Mouse (Mus musculus): Measurements from ENCODE around the gene Arl5c.
A peak's percentile ranks its signal among the peaks of the same experiment; 100 is the strongest.

Arl5c gene

DNA sequence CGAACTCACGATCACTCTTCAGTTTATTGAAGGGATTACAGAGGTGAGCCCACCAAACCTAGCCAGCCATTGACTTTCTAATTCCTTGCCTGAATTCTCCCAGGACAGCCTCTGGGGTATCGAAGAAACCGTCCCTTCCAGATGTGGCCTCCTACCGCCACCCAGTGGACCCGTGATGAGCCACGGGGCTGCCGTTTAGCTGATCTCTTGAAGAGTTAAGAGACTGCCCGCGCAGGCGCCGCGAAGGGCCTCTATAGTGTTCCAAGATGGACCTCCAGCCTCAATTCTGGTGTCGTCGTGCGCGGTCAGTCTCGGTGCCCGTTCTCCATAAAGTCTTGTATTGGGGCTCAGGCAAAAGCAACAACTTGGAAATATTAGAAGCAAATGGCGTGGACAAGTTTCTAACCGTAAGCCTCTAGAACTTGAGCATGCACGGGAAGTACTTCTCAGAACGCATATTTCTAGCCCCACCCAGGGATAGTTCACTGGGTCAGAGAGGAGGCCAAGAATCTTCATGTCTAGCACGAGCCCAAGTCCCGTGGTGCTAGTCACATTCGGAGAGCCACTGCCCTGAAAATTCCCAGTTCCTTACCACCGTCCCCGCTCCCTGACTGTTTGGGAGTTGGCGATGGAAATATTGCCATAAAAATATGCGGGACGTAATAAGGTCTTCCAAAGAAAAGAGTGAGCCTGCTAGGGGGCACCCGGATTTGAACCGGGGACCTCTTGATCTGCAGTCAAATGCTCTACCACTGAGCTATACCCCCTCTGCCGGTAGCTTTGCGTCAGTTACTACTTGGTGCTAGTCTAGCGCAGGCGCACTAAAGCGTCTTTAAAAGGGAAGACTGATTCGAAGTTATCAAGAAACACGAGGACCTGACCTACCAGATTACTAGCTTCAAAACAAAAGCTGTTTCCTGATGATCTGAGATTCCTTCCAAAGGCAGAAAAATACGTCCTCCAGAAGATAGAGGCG, 8.1 kb downstream of the Arl5c start:
- peak; percentile 93 to 98 for DNase-seq

DNA sequence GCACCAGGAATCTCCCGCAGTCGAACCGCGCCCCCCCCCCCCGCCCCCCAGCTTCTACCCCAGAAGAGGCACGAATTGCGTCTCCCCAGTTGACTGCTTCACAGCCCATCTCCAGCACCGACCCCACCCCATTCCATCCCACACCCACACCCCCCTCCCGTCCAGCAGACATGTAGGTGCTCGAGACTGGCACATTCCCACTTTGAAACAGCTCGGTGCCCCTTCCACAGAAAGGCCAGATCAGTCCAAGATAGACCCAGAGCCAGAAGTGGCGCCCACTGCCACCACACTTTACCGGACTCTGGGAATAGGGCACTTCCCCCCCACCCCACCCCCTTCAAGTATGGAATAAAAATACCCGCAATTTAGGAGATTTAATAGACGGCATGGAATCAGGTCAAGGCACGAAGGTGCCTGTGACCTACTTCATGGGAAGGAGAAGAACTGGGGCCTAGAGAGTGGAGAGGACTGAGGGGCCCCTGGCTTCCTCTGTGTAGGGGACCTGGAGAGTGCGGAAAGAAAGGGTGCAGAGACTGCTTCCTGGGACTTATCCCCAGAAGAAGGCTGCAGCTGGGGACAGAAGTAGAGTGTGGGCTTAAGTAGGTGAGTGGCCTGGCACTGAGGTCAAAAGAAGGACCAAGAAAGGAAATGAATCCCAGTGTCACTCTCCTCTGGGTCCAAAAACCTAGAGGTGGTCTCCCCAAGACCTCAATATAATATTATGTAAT, 9.1 kb downstream of the Arl5c start:
- no peak for DNase-seq

DNA sequence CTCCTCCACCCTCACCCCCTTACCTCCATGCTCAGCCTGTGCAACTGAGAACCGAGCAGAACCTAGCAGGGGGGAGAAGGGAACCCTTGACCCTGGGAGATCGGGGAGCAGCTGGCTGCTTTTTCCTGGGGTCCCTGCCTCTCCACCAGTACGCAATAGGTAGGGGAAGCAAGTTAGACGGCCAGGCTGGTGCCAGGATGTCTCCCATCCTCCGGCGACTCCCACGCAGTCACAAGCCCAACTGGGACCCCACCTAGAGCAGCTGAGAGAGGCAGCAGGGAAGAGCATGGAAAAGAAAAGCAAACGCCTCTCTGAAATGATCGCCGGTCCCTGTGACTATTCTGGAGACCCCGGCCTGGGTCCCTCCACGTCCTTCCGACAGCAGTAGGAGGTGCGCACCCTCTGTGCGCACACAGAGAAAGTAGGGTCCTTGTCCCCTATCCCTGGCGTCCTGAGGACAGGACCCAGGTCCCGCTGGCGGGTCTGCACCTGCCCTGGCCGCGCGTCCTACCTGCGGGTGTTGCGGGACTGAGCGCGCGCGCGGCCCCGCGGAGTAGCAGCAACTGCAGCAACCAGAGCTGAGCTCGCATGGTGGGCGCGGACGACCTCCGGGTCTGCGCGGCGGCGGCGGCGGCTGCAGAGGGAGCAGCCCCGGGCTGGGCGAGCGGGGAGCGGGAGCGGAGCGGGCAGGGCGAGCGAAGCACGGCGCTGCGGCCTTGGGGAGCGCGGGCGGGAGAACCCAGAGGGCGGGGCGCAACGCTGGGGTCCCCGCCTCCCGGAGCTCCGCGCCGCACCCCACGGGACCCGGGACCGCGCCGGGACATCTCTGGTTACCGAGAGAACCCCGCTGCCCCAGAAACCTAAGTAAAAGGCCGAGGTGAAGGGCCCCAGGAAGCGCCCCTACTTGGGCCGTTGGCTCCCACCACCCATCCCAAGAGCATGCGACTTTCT, 10.0 kb downstream of the Arl5c start, which contains the start of gene Plxdc1:
Plxdc1 (minus strand) TSS at position 718 of the 951 bp plus-strand sequence.
- no peak for DNase-seq

DNA sequence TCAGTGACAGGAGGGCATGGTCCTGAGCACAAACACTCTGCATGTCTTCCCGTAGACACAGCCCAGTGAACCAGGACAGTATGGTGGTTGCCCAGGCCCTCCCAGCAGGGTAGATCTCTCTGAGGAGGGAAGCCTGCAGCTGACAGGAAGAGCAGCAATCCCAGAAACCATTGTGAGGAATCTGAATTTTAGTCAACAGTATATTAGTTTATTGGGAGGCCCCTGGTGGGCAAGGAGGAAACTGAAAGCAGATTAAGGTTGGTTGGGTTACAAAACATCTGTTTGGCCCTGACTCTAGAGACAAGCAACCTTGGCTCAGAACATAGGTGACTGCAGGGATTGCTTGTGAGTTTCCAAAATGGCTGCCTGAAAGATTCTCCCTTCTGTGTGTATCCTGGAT, 12.0 kb downstream of the Arl5c start:
- no peak for DNase-seq

DNA sequence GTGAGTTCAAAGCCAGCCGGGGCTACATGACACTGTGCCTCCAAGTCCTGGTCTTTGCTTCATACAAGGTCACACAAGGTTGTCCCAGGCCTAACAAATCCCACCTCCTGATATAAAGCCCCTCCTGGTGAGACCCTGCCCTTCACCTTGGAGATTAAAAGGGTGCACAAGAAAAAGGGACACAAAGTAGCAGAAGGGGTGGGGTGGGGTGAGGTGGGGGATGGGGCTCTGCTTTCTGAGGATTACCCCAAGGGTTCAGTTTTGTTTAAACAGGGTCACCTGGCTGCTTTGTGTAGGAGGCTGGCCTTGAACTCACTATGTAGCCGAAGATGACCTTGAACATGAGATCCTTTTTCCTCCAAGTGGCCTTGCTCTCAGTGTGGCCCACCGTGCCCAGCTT, 12.5 kb downstream of the Arl5c start:
- DNase-seq = no peak

DNA sequence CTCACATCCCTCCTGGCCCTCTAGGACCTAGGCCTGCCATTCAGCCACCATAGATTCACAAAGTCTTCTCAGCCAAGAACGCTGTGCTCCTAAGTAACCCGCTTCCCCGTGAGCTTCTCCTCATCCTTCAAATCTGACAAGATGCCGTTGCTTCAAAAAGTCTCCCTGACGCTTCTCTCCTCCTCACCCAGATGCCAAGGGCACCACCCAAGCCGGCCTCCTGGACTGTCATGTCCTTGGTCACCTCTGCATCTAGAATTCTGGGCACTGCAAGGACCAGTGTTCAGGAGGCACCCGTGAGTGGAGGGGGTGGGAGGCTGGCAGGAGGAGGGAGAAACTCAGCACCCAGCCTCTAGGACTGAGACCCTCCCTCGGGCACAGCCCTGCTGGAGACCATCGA, 13.3 kb downstream of the Arl5c start:
- DNase-seq = no peak

DNA sequence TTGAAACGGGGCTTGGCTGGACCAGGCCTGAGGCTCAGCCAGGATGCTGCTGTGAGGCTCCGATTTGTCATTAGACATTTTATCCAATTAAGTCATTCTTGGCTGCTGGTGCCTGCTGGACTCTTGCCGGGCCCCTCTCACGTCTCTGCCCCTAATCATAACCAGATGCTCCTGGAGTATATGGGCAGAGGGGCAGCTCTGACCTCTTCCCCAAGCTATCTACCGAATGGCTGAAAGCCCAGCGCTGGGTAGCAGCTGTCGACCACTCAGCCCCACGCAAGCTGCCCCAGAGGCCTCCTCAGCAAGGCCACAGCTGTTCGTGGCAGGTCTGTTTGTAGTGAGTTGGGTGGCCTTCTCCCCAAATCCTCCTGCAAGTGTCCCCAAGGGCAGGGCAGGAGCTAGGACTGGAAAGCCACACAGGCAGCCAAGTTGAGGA, 15.4 kb downstream of the Arl5c start:
- DNase-seq = no peak

DNA sequence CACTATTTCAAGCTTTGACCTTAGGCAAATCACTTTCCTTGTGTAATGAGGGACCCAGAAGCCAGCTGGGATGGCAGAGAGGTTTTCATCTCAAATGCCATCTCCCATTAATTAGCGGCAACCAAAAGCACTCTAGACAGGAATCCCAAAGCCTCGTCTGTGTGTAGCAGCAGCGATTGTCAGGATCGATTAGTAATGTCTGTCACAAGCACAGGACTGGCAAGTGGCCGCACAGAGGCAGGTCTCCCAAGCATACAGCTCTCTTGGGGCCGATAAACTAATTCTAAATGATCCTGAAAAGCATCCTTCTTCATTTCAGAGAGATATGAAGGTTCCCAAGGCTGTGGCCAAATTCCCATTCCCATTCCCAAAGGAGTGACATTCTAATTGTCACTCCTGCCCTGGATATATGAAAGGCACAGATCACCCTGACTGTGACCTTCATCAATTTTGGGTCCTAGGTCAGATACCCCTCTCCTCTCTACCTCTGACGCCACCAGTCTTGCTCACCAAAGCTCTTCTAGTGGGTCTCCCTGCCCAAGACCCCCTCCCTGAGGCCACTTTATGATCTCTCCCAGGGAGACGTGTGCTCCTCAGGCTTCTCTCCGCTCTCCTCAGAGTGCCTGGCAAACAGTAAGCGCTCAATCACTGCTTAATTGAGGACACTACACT, 16.0 kb downstream of the Arl5c start:
- no peak for DNase-seq

DNA sequence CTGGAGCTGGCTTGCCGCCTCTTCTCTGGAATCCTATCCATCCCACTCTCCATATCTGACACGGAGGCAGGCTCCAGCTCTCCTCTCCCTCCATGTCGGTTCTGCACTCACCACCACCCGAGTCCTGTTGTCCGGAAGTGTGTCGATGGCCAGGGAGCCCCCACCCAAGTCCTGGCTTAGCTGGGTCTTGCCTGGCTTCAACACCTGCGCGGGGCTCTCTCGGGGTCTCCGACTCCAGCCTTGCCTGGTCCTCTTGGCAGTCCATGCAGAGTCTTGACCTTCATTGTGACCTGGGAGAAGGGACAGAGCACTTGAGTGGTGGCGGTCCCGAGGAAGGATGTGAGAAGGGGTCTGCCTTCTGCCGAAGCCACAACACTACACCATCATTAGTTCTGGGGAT, 17.6 kb downstream of the Arl5c start:
- DNase-seq = no peak

DNA sequence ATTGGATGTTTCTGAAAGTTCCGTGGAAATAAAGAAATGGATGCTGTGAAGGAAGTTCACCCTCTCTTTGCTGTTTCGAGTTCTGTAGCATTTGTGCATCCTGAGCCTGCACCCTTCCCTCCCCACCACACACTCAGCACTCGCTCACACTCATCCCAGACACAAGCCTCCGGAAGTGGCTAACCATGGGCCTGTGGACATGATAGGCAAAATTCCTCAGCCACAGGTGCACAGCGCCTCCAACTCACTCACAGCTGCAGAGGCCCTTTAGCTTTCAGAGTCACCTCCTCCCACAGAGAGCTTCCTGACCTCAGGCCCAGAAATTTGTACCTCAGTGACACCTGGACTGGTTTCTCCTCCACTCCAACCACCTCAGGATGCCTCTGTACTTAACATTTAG, 18.2 kb downstream of the Arl5c start:
- DNase-seq = no peak

DNA sequence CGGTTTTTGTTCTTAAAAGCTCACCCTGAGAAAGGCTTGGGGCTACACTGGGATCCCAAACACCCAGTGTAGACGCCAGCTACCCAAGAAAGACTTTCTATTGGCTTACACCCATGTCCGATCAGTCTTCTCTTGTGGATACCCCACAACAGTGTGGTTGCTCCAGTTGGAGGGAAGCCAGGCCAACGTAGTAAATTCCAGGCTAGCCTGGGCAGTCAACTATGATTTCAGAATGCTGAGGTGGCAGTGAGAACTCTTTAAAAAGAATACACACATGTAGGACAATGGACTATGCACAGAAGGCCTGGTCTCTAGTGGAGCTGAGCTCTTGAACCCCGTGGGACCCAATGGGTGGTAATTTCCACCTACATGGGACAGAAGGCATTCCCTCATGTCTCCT, 21.2 kb downstream of the Arl5c start:
- DNase-seq = peak; percentile 28 to 45

DNA sequence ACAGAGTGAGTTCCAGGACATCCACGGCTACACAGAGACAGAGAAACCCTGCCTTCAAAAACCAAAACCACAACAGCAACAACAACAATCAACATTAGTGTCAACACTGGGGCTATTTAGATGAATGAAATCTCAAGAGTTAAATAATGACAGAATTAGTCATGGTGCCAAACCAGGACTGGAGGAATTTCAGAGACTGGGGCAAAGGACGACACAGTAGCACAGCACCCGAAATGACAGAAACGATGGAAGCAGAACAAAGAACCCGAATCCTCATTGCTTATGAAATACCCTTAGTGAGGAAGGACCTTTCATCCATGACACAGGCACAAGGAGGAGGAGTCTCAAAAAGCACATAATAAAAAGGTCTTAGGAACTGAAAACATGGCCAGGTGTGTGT, 21.8 kb downstream of the Arl5c start:
- peak in 1 of 2 experiments; percentile 57 for DNase-seq

DNA sequence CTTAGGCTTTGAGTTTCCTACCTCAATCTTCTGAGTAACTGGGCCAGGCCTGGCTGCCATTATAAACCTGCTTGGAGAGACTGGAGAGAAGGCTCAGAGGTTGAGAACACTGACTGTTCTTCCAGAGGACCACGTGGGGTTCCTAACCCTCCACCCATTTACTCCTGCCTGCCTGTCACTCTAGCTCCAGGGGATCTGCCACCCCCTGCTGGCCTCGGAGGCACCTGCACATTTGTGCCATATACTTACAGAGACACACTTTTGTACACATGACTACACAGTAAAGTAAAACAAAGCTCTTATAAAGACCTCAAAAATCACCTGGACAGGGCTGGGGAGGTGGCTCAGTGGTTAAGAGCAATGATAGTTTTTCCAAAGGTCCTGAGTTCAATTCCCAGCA, 23.5 kb downstream of the Arl5c start:
- no peak for DNase-seq

DNA sequence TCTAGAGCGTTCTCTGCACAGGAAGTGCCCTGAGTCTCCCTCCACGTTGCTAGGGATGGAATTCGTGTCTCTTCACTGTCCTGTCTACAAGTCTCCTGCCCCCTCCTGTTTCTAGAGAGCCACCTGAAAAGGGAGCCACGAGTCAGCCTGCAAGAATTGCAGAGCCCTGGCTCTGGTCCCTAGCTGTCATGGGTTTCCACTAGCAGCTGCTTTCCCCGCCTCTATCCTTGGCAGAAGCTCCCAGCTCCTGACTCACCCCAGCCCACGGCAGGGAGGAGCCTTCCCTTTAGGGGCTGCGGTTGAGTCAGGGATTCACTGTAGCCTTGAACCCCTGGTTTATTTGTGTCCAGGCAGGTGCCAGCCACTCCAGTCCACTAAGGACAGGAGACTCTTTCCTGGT, 24.7 kb downstream of the Arl5c start:
- no peak for DNase-seq

DNA sequence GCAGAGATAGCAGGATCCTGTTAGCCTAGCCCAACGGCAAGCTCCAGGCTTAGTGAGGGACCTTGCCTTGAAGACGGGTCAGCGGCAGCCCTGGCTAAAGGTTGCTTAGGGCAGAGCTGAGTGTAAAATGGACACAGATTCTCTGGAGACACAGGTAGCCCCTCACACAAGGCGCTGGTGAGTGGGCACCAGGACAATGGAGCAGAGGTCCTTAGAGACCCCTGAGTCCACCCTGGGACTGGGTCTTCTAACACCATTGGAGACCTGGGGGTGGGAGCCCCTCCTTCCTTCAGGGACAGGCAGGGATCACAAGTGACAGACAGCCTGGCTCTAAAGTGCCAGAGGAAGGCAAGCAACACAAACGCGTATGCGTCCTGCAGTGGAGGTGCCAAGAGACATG, 25.2 kb downstream of the Arl5c start:
- DNase-seq = no peak

DNA sequence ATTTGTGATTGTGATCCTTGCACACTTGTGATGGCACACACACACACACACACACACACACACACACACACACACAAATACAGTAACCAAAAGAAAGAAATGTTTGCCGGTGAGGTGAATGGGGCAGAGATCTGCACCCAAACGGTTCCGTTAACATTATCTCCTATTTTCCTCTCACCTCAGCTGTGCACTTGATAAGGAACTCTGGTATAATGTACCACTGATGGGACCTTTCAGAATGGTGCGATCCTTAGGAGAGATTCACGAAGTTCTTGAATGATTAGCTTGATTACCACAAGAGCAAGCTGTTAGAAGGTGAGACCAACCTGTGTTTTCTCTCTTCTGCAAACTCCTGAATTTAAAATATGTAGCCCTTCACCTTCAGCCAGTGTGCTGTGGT, 27.6 kb downstream of the Arl5c start:
- DNase-seq = no peak

DNA sequence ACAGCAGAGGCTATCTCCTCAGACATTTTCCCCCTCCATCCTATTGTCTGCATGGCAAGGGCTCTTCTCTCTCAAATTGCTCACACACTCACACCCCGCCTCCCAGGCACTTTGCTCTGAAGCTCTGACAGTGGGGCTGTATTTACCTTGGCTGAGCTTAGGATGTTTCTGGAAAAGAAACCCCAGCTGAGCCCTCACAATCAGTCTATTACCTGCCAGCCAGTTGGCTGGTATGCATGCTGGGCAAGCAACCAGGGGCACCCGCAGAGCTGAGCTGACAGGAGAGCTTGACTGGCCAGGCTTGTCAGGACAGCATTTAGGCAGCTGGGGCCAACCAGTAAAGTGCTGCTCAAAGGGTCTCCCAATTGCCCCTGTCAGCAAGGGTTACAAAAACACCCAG, 28.9 kb downstream of the Arl5c start:
- DNase-seq = peak in 1 of 2 experiments; percentile 40

DNA sequence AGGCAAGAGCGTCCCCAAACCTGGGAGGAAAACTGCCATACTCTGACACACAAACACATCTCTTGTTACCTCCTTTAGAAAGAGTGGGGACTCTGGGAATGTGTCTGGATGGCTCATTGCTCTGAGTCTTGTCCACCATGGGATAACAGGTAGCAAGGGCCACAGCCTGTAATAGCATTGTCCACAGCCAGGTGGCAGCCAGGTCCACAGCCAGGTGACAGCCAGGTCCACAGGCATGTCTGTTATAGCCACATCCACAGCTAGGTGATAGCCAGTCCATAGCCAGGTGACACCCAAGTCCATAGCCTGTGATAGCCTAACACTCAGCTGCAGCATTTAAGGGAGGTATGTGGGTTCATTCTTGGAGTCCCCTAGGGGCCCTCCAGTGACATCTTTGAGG, 35.1 kb downstream of the Arl5c start:
- DNase-seq = peak; percentile 22 to 51

DNA sequence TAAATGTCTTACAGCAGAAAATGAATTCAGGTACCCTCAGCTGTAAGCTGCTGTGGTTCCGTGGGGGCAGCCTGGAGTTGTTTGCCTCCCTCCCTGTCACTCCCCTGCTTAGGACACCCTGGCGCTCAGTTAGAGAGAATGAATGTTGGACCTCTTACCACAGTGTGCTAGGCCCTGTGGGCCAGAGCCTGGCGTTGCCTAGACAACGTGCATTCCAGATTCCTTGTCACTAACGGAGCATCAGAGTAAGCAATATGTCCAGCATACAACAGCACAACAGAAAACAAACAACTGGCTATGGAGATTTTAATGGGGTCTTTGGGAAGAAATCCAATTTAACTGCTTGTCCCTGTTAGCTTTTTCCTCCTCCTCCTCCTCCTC, 36.7 kb downstream of the Arl5c start:
- no peak for DNase-seq

DNA sequence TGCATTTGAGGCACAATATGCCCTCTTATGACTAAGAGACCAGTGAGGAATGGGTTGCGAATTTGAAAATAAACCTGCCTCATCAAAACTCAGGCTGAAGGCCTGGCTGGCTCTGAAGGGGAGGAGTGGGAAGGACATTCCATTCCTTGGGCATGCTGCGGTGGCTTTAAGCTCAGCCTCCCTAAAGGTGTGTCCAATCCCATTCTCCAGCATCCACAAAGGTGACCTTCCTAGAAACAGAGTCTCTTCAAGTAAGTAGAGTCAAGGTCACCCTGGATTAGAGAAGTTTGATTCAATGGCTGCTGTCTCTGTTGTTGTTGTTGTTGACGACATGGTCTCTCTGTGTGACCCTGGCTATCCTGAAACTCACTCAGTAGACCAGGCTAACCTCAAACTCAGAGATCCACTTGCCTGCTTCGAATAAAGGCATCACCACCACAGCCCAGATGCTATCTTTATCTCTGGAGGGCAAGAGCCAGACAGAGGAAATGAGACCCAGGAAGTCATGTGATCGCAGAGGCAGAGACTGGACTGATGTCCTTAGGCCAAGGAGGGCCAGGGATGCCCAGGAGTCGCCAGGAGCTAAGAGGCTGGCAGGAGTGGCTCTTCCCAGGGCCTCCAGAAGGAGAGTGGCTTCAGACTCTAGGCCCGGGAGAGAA, 37.2 kb downstream of the Arl5c start:
- DNase-seq = no peak

DNA sequence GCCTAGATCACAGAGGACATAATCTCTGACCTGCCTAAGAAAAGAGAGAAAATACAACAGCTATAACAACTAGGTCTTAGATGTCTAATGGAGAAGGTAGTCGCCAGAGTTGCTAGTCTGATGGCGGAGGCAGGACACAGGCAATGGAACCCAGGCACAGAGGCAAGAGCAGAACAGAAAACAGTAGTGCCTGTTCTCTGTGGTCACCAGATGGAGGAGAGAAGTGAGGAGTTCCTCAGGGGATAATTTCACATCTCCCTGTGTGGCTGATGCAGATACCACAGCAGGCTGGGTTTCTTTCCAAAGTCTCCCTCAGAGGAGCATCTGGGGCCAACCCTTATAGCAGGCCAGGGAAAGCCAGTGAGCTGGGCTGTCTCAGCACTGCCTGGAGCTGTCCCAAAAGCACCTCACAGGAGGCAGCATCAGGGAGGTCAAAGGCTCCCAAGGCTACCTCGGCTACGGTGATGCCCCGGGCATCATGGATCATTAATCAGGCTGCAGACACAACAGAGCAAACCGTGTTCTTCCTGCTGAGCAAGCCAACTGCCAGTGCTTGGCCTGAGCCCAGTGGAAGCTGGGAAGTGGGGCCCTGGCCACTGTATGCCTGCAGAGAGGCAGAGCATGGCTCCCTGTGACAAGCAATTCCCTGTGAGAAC, 38.9 kb downstream of the Arl5c start:
- peak; percentile 89 for DNase-seq

All from kidney, adult 8-10 months (tissue).